Mouse (Mus musculus) cerebellum, adult 2 months (tissue): ENCODE data around the gene Zyg11b.

Experiments
- CTCF ChIP-seq: fragments of 200-500 bp; IDR thresholded peaks from 2 replicates; pipeline ENCODE4 v1.5.1; 2011; ENCODE audit warnings: low read depth, mild to moderate bottlenecking, control low read depth, low read length, moderate library complexity, borderline replicate concordance; ENCODE audit not compliant: insufficient read depth
- POLR2A ChIP-seq: fragments of 200-500 bp; IDR thresholded peaks from 2 replicates; pipeline ENCODE4 v1.6.1; 2011; ENCODE audit warnings: low read length, control low read depth, borderline replicate concordance; ENCODE audit not compliant: insufficient read depth

DNA sequence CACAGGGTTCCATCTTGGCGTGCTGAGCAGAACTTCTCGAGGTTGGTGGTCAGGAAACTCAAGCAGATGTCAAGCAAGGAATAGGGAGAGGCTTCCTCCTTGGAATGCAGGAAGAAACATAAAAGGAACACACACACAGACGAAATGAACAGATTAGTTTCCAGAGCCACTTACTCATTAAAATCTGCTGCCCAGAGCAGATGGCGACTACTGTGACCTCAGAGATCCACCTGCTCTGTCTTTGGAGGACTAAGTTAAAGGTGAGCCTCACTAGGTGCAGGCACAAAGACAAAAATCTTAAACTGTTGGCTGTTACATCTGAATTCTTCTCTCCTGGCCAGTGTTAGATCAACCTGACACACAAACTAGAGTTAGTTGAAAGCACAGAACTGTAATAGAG is 28.6 kb downstream of the Zyg11b start:
- TF ChIP-seq CTCF, result no peak
- TF ChIP-seq POLR2A, result no peak
